Mouse (Mus musculus): ENCODE measurements around the gene Hhat.

DNA sequence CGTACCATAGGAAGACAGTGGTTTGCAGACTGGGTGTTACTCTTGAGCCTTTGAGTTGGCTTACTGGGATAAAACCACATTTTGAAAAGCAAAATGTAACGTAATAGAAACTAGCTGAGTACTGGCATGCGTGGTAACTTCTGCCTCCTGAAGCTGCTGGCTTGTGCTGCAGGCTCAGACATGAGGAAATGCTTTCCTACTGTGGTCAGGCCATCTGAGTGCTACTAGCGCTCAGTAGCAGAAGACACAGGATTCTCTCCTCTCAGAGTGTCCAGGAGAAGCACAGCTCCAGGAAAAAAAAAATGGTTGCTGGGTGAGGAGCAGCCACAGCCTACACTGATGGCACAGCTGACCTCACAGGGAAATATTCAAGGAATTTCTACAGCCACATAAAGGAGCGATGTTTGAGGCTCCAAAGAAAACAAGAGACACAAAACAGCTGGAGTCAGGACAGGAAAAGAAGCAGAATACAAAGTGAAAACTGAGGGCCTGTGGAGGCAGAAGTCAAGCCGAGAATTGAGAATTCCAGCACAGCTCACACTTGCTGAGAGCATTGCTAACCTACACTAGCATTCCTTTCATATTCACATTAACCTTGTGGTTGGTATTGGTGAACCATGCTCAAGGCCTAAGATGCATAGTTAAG, 8.0 kb upstream of the Hhat start:
- TF ChIP-seq CTCF (conservative IDR thresholded peaks at IDR 0.05; ENCODE audit: low read length), result no peak
- no peak for TF ChIP-seq POU5F1 (IDR thresholded peaks at IDR 0.05; ENCODE audit: borderline replicate concordance, low read length)
- no peak for TF ChIP-seq NANOG (IDR thresholded peaks at IDR 0.05; ENCODE audit: borderline replicate concordance, low read length)

All from E14TG2a.4 (cell line).